In the genomic region with DNA sequence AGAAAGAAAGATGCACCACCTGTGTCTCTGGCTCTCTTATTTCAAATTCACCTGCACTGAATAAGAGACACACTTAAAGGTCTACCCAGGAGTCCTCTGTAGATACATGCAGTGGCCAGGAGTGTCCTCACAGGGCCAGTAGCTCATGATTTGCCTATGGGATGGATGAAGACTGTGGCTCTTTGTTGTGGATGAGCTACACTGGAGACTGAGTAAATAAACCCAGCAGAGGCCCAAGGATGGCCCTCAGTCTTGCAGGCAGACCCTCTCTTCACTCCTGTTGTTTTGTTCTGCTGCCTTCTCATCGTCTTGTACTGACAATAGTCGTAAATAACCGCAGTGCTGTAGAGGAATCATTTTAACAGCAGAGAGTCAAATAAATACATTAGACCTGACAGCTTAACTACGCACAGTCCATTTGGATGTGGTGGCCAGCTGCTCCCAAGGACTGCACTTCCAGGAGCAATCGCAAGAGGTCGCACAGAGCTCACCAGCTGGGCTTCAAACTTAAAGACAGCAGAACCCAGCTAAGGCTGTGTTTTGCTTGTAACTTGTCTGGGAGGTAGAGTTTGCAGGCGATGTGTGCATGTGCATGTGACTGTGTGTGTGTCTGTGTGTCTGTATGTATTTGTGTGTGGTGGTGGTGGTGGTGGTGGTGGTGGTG, we compare ENCODE assay signal across 8 mouse cellular contexts.
DNase-seq lines count a peak whose midpoint lies in the region; TF ChIP-seq lines count a peak whose summit lies in the region.

No protein-coding gene starts in this region.

- peaks cover 46% of the 10 kb centered on the region for H3K27me3 ChIP-seq in forebrain, embryonic 10.5 days (ENCODE audit: poor library complexity, severe bottlenecking)

- 21% methylated on average over 7 of the region's 7 CpGs for WGBS in forebrain, embryonic 10.5 days
- WGBS in lung, adult 2 months, result 14% methylated on average over 7 of the region's 7 CpGs

- no peaks in the 10 kb centered on the region for H3K36me3 ChIP-seq in forebrain, embryonic 10.5 days (replicated peaks)

- H3K4me3 ChIP-seq in forebrain, embryonic 10.5 days, result no peak overlapping the region
- no peak overlapping the region for H3K4me3 ChIP-seq in lung, adult 2 months (replicated peaks; ENCODE audit: extremely low read depth, low read depth, low read length)

- no peak overlapping the region for H3K27ac ChIP-seq in forebrain, embryonic 10.5 days

- TF ChIP-seq CTCF in lung, adult 2 months (IDR thresholded peaks at IDR 0.05; ENCODE audit: insufficient read depth, low read length), result peak; percentile 88

- no peaks in the 10 kb centered on the region for H3K9me3 ChIP-seq in forebrain, embryonic 10.5 days

- DNase-seq in ES-CJ7 (ENCODE audit: low read depth, low spot score), result peak; percentile 48
- peak; percentile 16 for DNase-seq in c-Kit-positive CD71-negative TER-119-negative erythroid progenitor cells, embryonic 14.5 days (ENCODE audit: low read depth)
- peak; percentile 54 for DNase-seq in forebrain, embryonic 10.5 days (ENCODE audit: extremely low spot score, low spot score)
- DNase-seq in heart, postnatal 4 days, result peak; percentile 84
- peak; percentile 86 for DNase-seq in layer of hippocampus, adult 11-12 months (ENCODE audit: low spot score)
- peak; percentile 60 for DNase-seq in lung, adult 2 months
- peak; percentile 48 for DNase-seq in ovary, postnatal 10 days (ENCODE audit: low spot score)
- peak; percentile 73 for DNase-seq in thymus, postnatal 4 days

- peaks cover 12% of the 10 kb centered on the region for H3K4me1 ChIP-seq in forebrain, embryonic 10.5 days
- H3K4me1 ChIP-seq in lung, adult 2 months (ENCODE audit: control insufficient read depth, insufficient read depth, low read length), result no peaks in the 10 kb centered on the region

- no peak for TF ChIP-seq POLR2A in lung, adult 2 months (IDR thresholded peaks at IDR 0.05; ENCODE audit: borderline replicate concordance, extremely low read depth, low read depth, low read length)

Comparison
In these comparisons a context has a peak if more than half of its experiments do, and no peak if none do; other contexts are left out.
1. DNase-seq: peak in every context shown above with its lines; median percentile 86 in layer of hippocampus, adult 11-12 months; 84 in heart, postnatal 4 days; 73 in thymus, postnatal 4 days; 60 in lung, adult 2 months; 54 in forebrain, embryonic 10.5 days; 48 in ES-CJ7; 48 in ovary, postnatal 10 days; 16 in c-Kit-positive CD71-negative TER-119-negative erythroid progenitor cells, embryonic 14.5 days.